Mouse (Mus musculus) T-helper 1 cell (primary cell): ENCODE measurements at regions not wholly inside any gene's neighbourhood (a gene's known extent, or its start where the extent isn't known, plus 50 kb on each side); places are given as distances from the start of the nearest gene placed in this dataset.

Experiments
- in situ Hi-C: fragments of 300-600 bp; cut with MboI, MseI; formaldehyde crosslinking; loops from one replicate; pipeline ENCODE4 v1.15.1; 2025; ENCODE audit warnings: high pct_unique_total_duplicates

- in situ Hi-C loops = no loop called here
Measured at GRCm38 (mm10) chr10:109185243-109185642, 174.5 kb upstream of the Syt1 start.

- in situ Hi-C loops = no loop called here
Measured at GRCm38 (mm10) chr10:109180527-109180926, 169.7 kb upstream of the Syt1 start.

- in situ Hi-C loops = no loop called here
Measured at GRCm38 (mm10) chr10:109160730-109161129, 149.9 kb upstream of the Syt1 start.

- in situ Hi-C loops = no loop called here
Measured at GRCm38 (mm10) chr10:109155768-109156167, 145.0 kb upstream of the Syt1 start.

GRCm38 (mm10) chr10:109140421-109140938 is 129.7 kb upstream of the Syt1 start:
- in situ Hi-C loops = no loop called here

- in situ Hi-C loops = no loop called here
Measured at GRCm38 (mm10) chr10:109136763-109137732, 126.3 kb upstream of the Syt1 start.

- in situ Hi-C loops = no loop called here
Measured at GRCm38 (mm10) chr10:109134521-109134920, 123.7 kb upstream of the Syt1 start.

GRCm38 (mm10) chr10:109132091-109132573 is 121.3 kb upstream of the Syt1 start:
- in situ Hi-C loops = no loop called here

GRCm38 (mm10) chr10:109129552-109130110 is 118.8 kb upstream of the Syt1 start:
- in situ Hi-C loops = no loop called here

GRCm38 (mm10) chr10:109129068-109129467 is 118.3 kb upstream of the Syt1 start:
- in situ Hi-C loops = no loop called here

GRCm38 (mm10) chr10:109126699-109127098 is 115.9 kb upstream of the Syt1 start:
- in situ Hi-C loops = no loop called here

- in situ Hi-C loops = no loop called here
Measured at GRCm38 (mm10) chr10:109117143-109117542, 106.4 kb upstream of the Syt1 start.

GRCm38 (mm10) chr10:109115013-109115627 is 104.3 kb upstream of the Syt1 start:
- in situ Hi-C loops = no loop called here

GRCm38 (mm10) chr10:109105781-109106180 is 95.0 kb upstream of the Syt1 start:
- in situ Hi-C loops = no loop called here

GRCm38 (mm10) chr10:109092219-109092618 is 81.4 kb upstream of the Syt1 start:
- in situ Hi-C loops = no loop called here

GRCm38 (mm10) chr10:109079773-109080172 is 69.0 kb upstream of the Syt1 start:
- in situ Hi-C loops = no loop called here

GRCm38 (mm10) chr10:109074218-109074617 is 63.4 kb upstream of the Syt1 start:
- in situ Hi-C loops = no loop called here
